Mouse (Mus musculus) embryonic facial prominence, embryonic 14.5 days (tissue): ENCODE results near the gene Tank. TPM values are rescaled to one million over a fixed set of nuclear protein-coding genes. Genes with fewer than 3 reads are reported as not detected.

Source experiments
- ATAC-seq: fragments of 200-750 bp; cut with Nextera tagmentation; 2 replicates; pipeline ENCODE4 v1.8.0; 2017; ENCODE audit warnings: low read depth, moderate number of reproducible peaks, moderate TSS enrichment
- DNase-seq: peaks from one replicate; pipeline ENCODE4 v3.0.0-alpha.2; 2015; ENCODE audit warnings: low spot score
- H3K27ac ChIP-seq: fragments of 300-500 bp; sonication (generic); replicated peaks from 2 replicates; pipeline ENCODE4 v1.5.1; 2014; ENCODE audit warnings: low read depth, mild to moderate bottlenecking, low read length, moderate library complexity
- H3K27me3 ChIP-seq: fragments of 300-500 bp; sonication (generic); replicated peaks from 2 replicates; pipeline ENCODE4 v1.6.1; 2014; ENCODE audit warnings: low read length; ENCODE audit not compliant: control insufficient read depth, insufficient read depth
- H3K36me3 ChIP-seq: fragments of 300-500 bp; sonication (generic); 2 replicates; pipeline ENCODE4 v1.6.1; 2014; ENCODE audit warnings: low read length, mixed read lengths; ENCODE audit not compliant: control insufficient read depth, insufficient read depth
- H3K4me1 ChIP-seq: fragments of 300-500 bp; sonication (generic); 2 replicates; pipeline ENCODE4 v1.6.1; 2014; ENCODE audit warnings: antibody characterized with exemption, low read length; ENCODE audit not compliant: control insufficient read depth, insufficient read depth
- H3K4me2 ChIP-seq: fragments of 300-500 bp; sonication (generic); 2 replicates; pipeline ENCODE4 v1.6.1; 2014; ENCODE audit warnings: low read depth, mild to moderate bottlenecking, low read length, moderate library complexity, mixed read lengths
- H3K4me3 ChIP-seq: fragments of 300-500 bp; sonication (generic); 2 replicates; pipeline ENCODE4 v1.5.1; 2014; ENCODE audit warnings: low read depth, mild to moderate bottlenecking, low read length
- H3K9ac ChIP-seq: fragments of 300-500 bp; sonication (generic); 2 replicates; pipeline ENCODE4 v1.6.1; 2014; ENCODE audit warnings: low read depth, mild to moderate bottlenecking, low read length, moderate library complexity, mixed read lengths
- H3K9me3 ChIP-seq: fragments of 300-500 bp; sonication (generic); 2 replicates; pipeline ENCODE4 v1.6.1; 2016; ENCODE audit warnings: low read length; ENCODE audit not compliant: control insufficient read depth
- WGBS: fragments of 180-500 bp; shearing (Covaris S2); extraction: QIAGEN DNeasy Blood & Tissue Kit; methylation state at CpG from one replicate; pipeline ENCODE4 v1.1.7; 2014; 5-methylcytosine and 5-hydroxymethylcytosine counted together
- polyA plus RNA-seq: library from polyadenylated mRNA; unstranded; fragments of >200 nt; fragmentation: Nextera tagmentation; extraction: Ambion mirVana; gene quantifications from 2 replicates; pipeline ENCODE4 v1.2.1, GENCODE M21; 2014

Tank gene
- polyA plus RNA-seq = 35.1 and 37.3 TPM in 2 replicates

GRCm38 (mm10) chr2:61578433-61578832 lies at the start of gene Tank:
Gene Tank, plus strand, starts transcription at chr2:61578585.
- H3K4me1 ChIP-seq = peaks cover 5% of the 10 kb centered on the region
- H3K9ac ChIP-seq = no peak within 1 kb of the TSS
- H3K4me3 ChIP-seq = no peak within 1 kb of the TSS
- H3K9me3 ChIP-seq = no peaks in the 10 kb centered on the region
- no peak within 1 kb of the TSS; the same call in 1 of the 2 replicates for H3K4me2 ChIP-seq
- ATAC-seq (no peak), DNase-seq (no peak)
- no peaks in the 10 kb centered on the region for H3K36me3 ChIP-seq
- 79% methylated on average over 10 of the region's 10 CpGs for WGBS
- H3K27me3 ChIP-seq = no peaks in the 10 kb centered on the region
- no peak within 1 kb of the TSS for H3K27ac ChIP-seq

- no peaks in the 10 kb centered on the region for H3K9me3 ChIP-seq
- no peak overlapping the region for H3K4me3 ChIP-seq
- H3K4me1 ChIP-seq = no peaks in the 10 kb centered on the region
- WGBS = 41% methylated on average over 3 of the region's 3 CpGs
- no peak overlapping the region for H3K9ac ChIP-seq
- no peak overlapping the region for H3K4me2 ChIP-seq
- H3K27ac ChIP-seq = no peak overlapping the region
- H3K36me3 ChIP-seq = no peaks in the 10 kb centered on the region
- no peak for ATAC-seq
- DNase-seq = no peak
- no peaks in the 10 kb centered on the region for H3K27me3 ChIP-seq
Observed at GRCm38 (mm10) chr2:61532326-61532725, 46.1 kb upstream of the Tank start.

- ATAC-seq (no peak), DNase-seq (no peak)
- H3K4me3 ChIP-seq = no peak overlapping the region
- no peaks in the 10 kb centered on the region for H3K4me1 ChIP-seq
- no peaks in the 10 kb centered on the region for H3K36me3 ChIP-seq
- no peak overlapping the region for H3K27ac ChIP-seq
- H3K9me3 ChIP-seq = no peaks in the 10 kb centered on the region
- no peak overlapping the region for H3K4me2 ChIP-seq
- no peak overlapping the region for H3K9ac ChIP-seq
- 53% methylated on average over 2 of the region's 2 CpGs for WGBS
- no peaks in the 10 kb centered on the region for H3K27me3 ChIP-seq
Observed at GRCm38 (mm10) chr2:61533131-61533530, 45.3 kb upstream of the Tank start.

- Histone ChIP-seq H3K4me2 (no peak overlapping the region), H3K4me1 (no peaks in the 10 kb centered on the region), H3K9ac (no peak overlapping the region), H3K4me3 (no peak overlapping the region), H3K27ac (no peak overlapping the region), H3K36me3 (no peaks in the 10 kb centered on the region), H3K9me3 (no peaks in the 10 kb centered on the region), H3K27me3 (no peaks in the 10 kb centered on the region)
- no peak for DNase-seq
- WGBS = 79% methylated on average over 2 of the region's 2 CpGs
- no peak for ATAC-seq
Observed at GRCm38 (mm10) chr2:61536901-61537300, 41.5 kb upstream of the Tank start.

GRCm38 (mm10) chr2:61539378-61539777 lies 39.0 kb upstream of the Tank start:
- WGBS = 11% methylated on average over 2 of the region's 2 CpGs
- no peak for ATAC-seq
- no peak overlapping the region for H3K4me3 ChIP-seq
- H3K27me3 ChIP-seq = no peaks in the 10 kb centered on the region
- no peaks in the 10 kb centered on the region for H3K4me1 ChIP-seq
- H3K9me3 ChIP-seq = no peaks in the 10 kb centered on the region
- no peak overlapping the region for H3K27ac ChIP-seq
- no peak overlapping the region for H3K9ac ChIP-seq
- no peaks in the 10 kb centered on the region for H3K36me3 ChIP-seq
- H3K4me2 ChIP-seq = no peak overlapping the region
- peak; percentile 39 for DNase-seq

- H3K27me3 ChIP-seq = no peaks in the 10 kb centered on the region
- 74% methylated on average over 2 of the region's 2 CpGs for WGBS
- DNase-seq = no peak
- ATAC-seq = no peak
- no peaks in the 10 kb centered on the region for H3K4me1 ChIP-seq
- no peaks in the 10 kb centered on the region for H3K9me3 ChIP-seq
- H3K36me3 ChIP-seq = no peaks in the 10 kb centered on the region
- no peak overlapping the region for H3K9ac ChIP-seq
- no peak overlapping the region for H3K27ac ChIP-seq
- no peak overlapping the region for H3K4me2 ChIP-seq
- no peak overlapping the region for H3K4me3 ChIP-seq
Observed at GRCm38 (mm10) chr2:61542426-61542825, 36.0 kb upstream of the Tank start.

- H3K27ac ChIP-seq = no peak overlapping the region
- ATAC-seq = no peak
Observed at GRCm38 (mm10) chr2:61545666-61546065, 32.7 kb upstream of the Tank start.

GRCm38 (mm10) chr2:61548021-61548420 lies 30.4 kb upstream of the Tank start:
- WGBS = 18% methylated on average over 2 of the region's 2 CpGs
- Histone ChIP-seq H3K4me2 (no peak overlapping the region), H3K27ac (no peak overlapping the region), H3K4me3 (no peak overlapping the region), H3K27me3 (no peaks in the 10 kb centered on the region), H3K4me1 (peaks cover 7% of the 10 kb centered on the region; the same call in 1 of the 2 replicates), H3K9me3 (no peaks in the 10 kb centered on the region), H3K36me3 (no peaks in the 10 kb centered on the region), H3K9ac (no peak overlapping the region)
- ATAC-seq (no peak), DNase-seq (peak; percentile 26)

More at GRCm38 (mm10) chr2:61545666-61546065, 32.7 kb upstream of the Tank start:
- Histone ChIP-seq H3K36me3 (no peaks in the 10 kb centered on the region), H3K4me2 (no peak overlapping the region), H3K9ac (no peak overlapping the region), H3K27me3 (no peaks in the 10 kb centered on the region), H3K9me3 (no peaks in the 10 kb centered on the region), H3K4me1 (peaks cover 7% of the 10 kb centered on the region; the same call in 1 of the 2 replicates), H3K4me3 (no peak overlapping the region)
- no peak for DNase-seq
- 73% methylated on average over 3 of the region's 3 CpGs for WGBS

GRCm38 (mm10) chr2:61551680-61552079 lies 26.7 kb upstream of the Tank start:
- WGBS = 68% methylated on average over 5 of the region's 5 CpGs
- no peak overlapping the region for H3K27ac ChIP-seq

More at GRCm38 (mm10) chr2:61551680-61552079, 26.7 kb upstream of the Tank start:
- DNase-seq (no peak), ATAC-seq (no peak)
- Histone ChIP-seq H3K4me3 (no peak overlapping the region), H3K27me3 (no peaks in the 10 kb centered on the region), H3K4me2 (no peak overlapping the region), H3K9me3 (no peaks in the 10 kb centered on the region), H3K4me1 (peaks cover 7% of the 10 kb centered on the region; the same call in 1 of the 2 replicates), H3K36me3 (no peaks in the 10 kb centered on the region), H3K9ac (no peak overlapping the region)
